Mouse (Mus musculus) erythroid progenitor cell, adult 5-6 weeks (primary cell): Measurements from ENCODE around the gene Zfp428. TPM values are rescaled to one million over a fixed set of nuclear protein-coding genes. Genes with fewer than 3 reads are reported as not detected.

Source experiments
- ATAC-seq: replicated peaks from 2 replicates; pipeline ENCODE4 v1.8.0; 2016; ENCODE audit warnings: moderate number of reproducible peaks, mild to moderate bottlenecking, moderate TSS enrichment, inconsistent platforms; ENCODE audit not compliant: poor library complexity, low FRiP score, severe bottlenecking
- total RNA-seq, 2 experiments: library from RNA; stranded (forward) in 1 of 2; stranded (reverse) in 1 of 2; fragments of 150-400 nt in 1 of 2; fragments of 186-747, 209-891 nt in 1 of 2; gene quantifications; 2 replicates each; pipeline versions ENCODE4 v1.2.3 to v1.2.4; 2015 to 2017; ENCODE audit warnings: low replicate concordance in 2 of 2

Gene Zfp428
- total RNA-seq (2015; ENCODE audit: low replicate concordance) = 0.84 TPM in 1 of 2 replicates, not detected in the other
- 2.0 TPM in 1 of 2 replicates, not detected in the other for total RNA-seq (2017; ENCODE audit: low replicate concordance)

DNA sequence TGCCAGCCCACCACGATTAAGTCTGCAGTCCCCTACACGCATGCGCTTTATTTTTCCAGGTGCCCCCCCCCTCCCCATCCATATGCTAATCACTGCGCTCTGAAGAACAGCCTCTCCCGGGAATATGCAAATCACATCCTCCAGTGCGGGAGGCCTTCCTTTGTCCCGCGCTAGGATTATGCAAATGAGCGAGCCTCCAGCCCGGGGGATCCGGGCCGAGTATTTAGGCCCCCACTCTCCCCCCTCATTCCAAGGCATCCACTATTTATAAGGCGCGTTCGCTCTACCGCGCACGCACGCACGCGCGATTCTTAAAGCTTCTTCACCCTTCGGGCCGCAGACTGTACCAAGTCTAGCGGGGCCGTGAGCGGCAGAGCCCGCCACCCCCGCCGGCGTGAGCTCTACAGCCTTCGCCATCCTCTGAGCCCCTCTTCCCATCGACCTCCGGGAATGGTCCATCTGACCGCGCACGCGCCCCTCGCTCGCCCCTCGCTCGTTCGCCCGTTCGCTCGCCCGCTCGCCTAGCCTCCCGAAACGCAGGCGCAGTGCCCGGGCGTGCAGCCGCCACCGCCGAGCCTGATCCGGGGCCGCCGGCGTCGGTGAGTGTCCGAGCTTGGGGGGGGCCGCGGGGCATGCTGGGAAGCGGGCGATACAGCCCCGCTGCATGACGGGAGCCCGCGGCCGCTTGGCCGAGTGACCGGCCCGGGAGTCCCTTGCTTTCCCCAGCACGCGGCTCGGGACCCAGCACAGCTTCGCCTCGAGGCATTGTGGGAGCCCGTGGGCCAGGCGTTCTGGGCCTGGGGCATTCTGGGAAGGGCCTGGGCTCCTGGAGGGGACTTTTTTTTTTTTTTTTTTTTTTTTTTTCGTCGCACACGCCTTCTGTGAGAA, at the start of gene Zfp428:
Zfp428 (plus strand) TSS at position 169 of the 888 bp plus-strand sequence.
- ATAC-seq = peak; percentile 69

- ATAC-seq = no peak
These were observed 49.0 kb upstream of the Zfp428 start for GRCm38 (mm10) chr7:24457726-24458370.

- ATAC-seq = no peak
These were observed 47.4 kb upstream of the Zfp428 start for GRCm38 (mm10) chr7:24459440-24459839.

DNA sequence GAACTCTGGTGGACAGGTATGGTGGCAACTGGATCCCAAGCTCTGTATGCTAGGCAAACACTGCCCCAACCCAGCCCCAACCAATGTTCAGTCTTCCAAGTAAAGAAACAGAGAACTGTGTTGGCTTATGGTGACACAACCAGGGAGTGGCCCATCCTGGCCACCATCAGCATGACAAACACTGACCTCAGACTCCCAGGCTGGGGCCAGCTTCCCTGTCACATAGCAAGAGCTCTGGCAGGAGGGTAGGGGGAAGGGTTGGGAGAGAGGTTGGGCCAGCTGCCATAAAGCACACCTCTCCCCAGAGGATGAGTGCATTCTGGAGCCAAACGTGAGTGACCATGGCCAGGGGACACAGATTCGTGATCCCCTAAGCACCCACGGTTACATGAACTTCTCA, 47.0 kb upstream of the Zfp428 start:
- no peak for ATAC-seq

GRCm38 (mm10) chr7:24461376-24462051, 45.3 kb upstream of the Zfp428 start:
- ATAC-seq = no peak

- no peak for ATAC-seq
These were observed 44.2 kb upstream of the Zfp428 start, which contains the start of gene Plaur for GRCm38 (mm10) chr7:24462388-24463319. Gene Plaur, plus strand, starts transcription at chr7:24462484.

DNA sequence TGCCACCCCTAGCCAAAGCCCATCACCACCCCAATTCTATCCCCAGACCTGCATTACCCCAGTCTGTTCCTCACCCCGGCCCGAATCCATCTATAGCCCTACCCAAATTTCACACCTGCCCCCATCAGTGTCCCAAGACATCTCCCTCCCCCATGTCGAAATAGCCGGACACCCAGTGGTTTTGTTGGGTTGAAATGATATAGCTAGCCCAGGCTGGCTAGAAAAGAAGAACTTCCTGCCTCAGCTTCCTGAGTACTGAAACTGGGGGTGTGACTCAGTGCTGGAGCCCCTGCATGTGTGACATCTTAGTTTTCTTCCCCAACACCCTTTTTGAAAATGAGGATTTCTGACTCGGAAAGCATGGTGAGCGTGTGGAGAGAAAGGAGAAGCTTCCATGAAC, 40.0 kb upstream of the Zfp428 start:
- no peak for ATAC-seq

DNA sequence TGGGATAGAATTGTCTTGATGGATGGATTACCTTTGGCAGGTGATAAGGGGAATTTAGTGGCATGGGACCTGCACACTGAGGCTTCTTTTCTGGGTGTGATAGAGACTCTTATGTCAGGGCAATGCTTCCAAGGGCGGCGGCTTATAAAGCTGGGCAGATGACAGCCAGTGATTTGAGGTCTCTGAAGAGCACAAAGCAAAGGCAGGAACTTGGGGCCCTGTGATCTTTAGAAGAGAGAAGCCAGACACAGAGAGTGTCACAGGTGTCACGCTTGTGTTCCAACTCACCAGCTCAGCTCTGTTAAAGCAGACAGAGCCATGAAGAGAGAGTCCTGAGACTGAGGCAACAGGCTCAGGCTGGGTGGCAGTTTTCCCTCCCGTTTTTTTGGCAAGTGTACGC, 38.9 kb upstream of the Zfp428 start:
- no peak for ATAC-seq

DNA sequence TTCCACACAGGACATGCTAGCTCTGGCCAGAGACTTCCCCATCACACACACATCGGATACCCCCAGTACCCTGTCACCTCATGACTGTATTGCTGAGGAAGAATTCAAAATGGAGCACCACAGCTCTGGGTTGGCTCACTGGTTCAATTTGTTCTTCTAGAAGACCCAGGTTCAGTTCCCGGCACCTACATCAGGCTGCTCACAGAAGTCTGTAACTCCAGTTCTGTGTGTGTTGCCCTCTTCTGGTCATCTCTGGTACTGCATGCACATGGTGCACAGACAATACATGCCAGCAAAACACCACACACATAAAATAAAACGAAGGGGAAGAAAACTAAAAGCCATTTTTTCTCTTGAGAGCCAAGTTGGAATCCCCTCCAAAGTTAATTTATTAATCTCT, 37.7 kb upstream of the Zfp428 start:
- ATAC-seq = no peak

- no peak for ATAC-seq
These were observed 36.5 kb upstream of the Zfp428 start for GRCm38 (mm10) chr7:24470356-24470755.

DNA sequence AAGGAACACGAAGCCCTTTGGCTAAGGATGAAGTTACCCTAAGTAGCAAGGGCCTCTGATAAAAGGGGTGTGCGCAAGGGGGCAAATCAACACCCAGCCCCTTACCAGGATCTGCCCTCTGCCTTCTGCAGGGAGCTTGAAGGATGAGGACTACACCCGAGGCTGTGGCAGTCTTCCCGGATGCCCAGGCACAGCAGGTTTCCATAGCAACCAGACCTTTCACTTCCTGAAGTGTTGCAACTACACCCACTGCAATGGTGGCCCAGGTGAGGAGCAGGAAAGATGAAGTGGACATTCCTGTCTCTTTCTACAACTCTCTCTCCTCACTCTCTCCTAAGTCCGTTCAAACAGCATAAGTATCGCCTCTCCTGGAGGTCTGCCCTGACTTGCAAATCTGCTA, 34.4 kb upstream of the Zfp428 start:
- ATAC-seq = no peak

- no peak for ATAC-seq
These were observed 33.9 kb upstream of the Zfp428 start for GRCm38 (mm10) chr7:24472937-24473336.

GRCm38 (mm10) chr7:24473913-24474529, 32.8 kb upstream of the Zfp428 start:
- ATAC-seq = 0 out of 2 replicates have a peak, but pooled peaks have one; percentile 59

- no peak for ATAC-seq
These were observed 31.8 kb upstream of the Zfp428 start for GRCm38 (mm10) chr7:24474811-24475506.

DNA sequence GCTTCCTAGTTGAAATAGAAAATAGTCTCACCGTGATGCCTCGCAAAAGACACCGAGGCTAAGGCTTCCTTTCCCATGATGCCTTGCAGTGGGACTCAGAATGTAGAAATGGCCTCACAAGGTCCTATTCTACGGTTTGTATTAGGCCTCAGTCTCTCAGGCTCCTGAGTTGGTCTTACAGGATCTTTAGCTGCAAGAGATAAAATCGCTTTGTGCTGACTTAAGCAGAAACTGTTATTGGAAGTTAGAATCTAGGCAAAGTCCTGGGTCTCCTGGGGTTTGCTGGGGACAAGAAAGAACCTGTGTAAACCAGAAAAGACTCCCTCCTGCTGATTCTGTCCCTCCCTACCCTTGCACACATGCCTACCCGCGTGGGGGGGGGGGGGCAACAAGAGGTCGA, 30.5 kb upstream of the Zfp428 start:
- no peak for ATAC-seq

DNA sequence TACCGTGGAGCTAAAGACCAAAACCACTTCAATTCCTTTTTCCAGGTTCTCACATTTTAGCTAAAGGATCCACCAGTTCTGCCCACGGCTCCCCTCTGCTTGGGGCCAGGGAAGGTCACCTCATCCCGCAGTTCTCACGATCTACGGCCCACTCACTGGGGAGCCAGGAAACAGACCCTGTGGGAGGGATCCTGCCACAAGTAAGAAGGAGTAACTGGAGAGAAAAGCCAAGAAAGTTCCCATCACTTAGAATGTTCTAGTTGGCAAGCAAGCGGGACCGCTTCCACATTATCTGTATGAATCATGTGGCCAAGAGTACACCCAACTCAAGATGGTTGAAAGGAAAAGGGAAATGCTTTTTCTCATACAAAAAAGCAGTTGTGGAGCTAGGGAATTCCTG, 29.9 kb upstream of the Zfp428 start:
- no peak for ATAC-seq

GRCm38 (mm10) chr7:24478911-24479310, 27.9 kb upstream of the Zfp428 start:
- no peak for ATAC-seq

DNA sequence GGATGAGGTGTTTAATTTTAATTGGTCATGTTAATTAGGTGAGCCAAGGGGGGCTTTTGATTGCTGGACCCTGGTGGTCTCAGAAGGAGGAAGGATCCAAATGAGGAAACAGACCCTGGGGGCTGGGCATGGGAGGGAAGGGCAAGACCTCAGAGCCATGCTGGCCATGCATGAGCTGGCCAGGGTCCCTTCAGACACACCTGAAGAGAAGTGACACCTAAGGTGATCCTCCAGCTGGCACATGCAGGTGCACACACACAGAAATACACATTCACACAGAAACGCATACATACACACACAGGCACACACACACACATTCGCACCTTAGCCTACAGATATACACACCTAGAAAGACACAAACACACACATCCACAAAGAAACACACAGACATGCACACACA, 27.1 kb upstream of the Zfp428 start:
- ATAC-seq = no peak
